Mouse (Mus musculus) kidney, postnatal 0 days (tissue): Measurements from ENCODE around the gene Plekhb2. TPM values are rescaled to one million over a fixed set of nuclear protein-coding genes. Genes with fewer than 3 reads are reported as not detected.
A peak's percentile ranks its signal among the peaks of the same experiment; 100 is the strongest.

Source experiments
- ATAC-seq: fragments of 200-750 bp; cut with Nextera tagmentation; replicated peaks from 2 replicates; pipeline ENCODE4 v1.8.0; 2017; ENCODE audit warnings: low read depth, moderate number of reproducible peaks, moderate TSS enrichment, moderate library complexity; ENCODE audit not compliant: low FRiP score
- DNase-seq: peaks from one replicate; pipeline ENCODE4 v3.0.0-alpha.2; 2016; ENCODE audit warnings: low spot score
- H3K27ac ChIP-seq: fragments of 300-500 bp; sonication (generic); 2 replicates; pipeline ENCODE4 v1.5.1; 2014; ENCODE audit warnings: mild to moderate bottlenecking
- H3K27me3 ChIP-seq: fragments of 300-500 bp; sonication (generic); 2 replicates; pipeline ENCODE4 v1.6.1; 2014; ENCODE audit warnings: low read length, mixed read lengths; ENCODE audit not compliant: insufficient read depth
- H3K36me3 ChIP-seq: fragments of 300-500 bp; sonication (generic); 2 replicates; pipeline ENCODE4 v1.6.1; 2014; ENCODE audit warnings: low read length, mixed read lengths; ENCODE audit not compliant: insufficient read depth
- H3K4me1 ChIP-seq: fragments of 300-500 bp; sonication (generic); replicated peaks from 2 replicates; pipeline ENCODE4 v1.6.1; 2014; ENCODE audit warnings: antibody characterized with exemption, low read length, mixed read lengths; ENCODE audit not compliant: insufficient read depth
- H3K4me2 ChIP-seq: fragments of 300-500 bp; sonication (generic); 2 replicates; pipeline ENCODE4 v1.6.1; 2014; ENCODE audit warnings: mild to moderate bottlenecking, low read length, moderate library complexity, mixed read lengths
- H3K4me3 ChIP-seq: fragments of 300-500 bp; sonication (generic); replicated peaks from 2 replicates; pipeline ENCODE4 v1.5.1; 2014; ENCODE audit warnings: low read depth, low read length
- H3K9ac ChIP-seq: fragments of 300-500 bp; sonication (generic); 2 replicates; pipeline ENCODE4 v1.6.1; 2014; ENCODE audit warnings: low read depth, low read length
- H3K9me3 ChIP-seq: fragments of 300-500 bp; sonication (generic); replicated peaks from 2 replicates; pipeline ENCODE4 v1.6.1; 2016; ENCODE audit warnings: low read length, inconsistent platforms, mixed read lengths
- CTCF ChIP-seq: IDR thresholded peaks from 2 replicates; pipeline ENCODE4 v1.5.1; 2016; ENCODE audit warnings: antibody characterized with exemption, low read depth, mild to moderate bottlenecking, moderate library complexity
- WGBS: fragments of 180-500 bp; shearing (Covaris S2); extraction: QIAGEN DNeasy Blood & Tissue Kit; methylation state at CpG from one replicate; pipeline ENCODE4 v1.1.7; 2014; 5-methylcytosine and 5-hydroxymethylcytosine counted together
- polyA plus RNA-seq: library from polyadenylated mRNA; unstranded; fragments of >200 nt; fragmentation: Nextera tagmentation; extraction: Ambion mirVana; gene quantifications from 2 replicates; pipeline ENCODE4 v1.2.1, GENCODE M21; 2015

Plekhb2 gene
- polyA plus RNA-seq, 1 experiment from 2014 or later: 61.2 TPM

DNA sequence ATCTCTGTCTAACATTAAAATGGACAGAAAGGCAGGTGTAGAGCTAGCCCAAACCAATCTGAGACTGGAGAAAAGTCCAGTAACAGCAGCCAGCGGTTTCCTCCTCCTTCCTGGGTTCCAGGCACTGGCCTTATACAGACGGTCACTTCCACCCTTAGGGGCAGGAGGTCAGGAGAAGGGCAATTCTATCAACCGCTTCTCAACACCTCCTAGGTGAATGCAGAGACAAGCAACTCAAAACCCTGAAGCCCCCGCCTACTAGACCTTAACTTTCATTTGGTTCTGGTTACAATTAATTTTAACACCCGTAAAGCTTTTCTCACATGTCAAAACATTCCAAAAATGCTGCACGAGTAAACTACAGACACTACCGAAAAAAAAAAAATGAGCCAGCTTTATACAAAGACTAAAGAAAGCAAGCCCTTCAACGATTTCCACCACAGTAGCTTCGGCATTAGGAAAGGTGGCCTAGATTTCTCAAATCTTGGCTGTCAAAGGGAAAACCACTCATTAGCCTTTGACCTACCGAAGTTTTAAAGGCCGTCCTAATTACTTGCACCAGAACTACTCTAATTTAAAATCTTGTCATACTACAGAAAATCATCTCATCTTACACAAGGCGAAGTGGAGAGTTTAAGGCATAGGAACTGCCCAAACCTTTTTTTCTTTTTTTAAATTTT is 7.9 kb upstream of the Plekhb2 start:
- Histone ChIP-seq H3K9me3 (no peaks in the 10 kb centered on the region), H3K27ac (peak overlapping the region; percentile 96), H3K4me3 (peak overlapping the region; percentile 76), H3K4me1 (peaks cover 24% of the 10 kb centered on the region), H3K36me3 (no peaks in the 10 kb centered on the region), H3K27me3 (no peaks in the 10 kb centered on the region), H3K9ac (peak overlapping the region; percentile 88), H3K4me2 (peak overlapping the region; percentile 83)
- WGBS: under 1% methylated on average over 12 of the region's 12 CpGs
- ATAC-seq: no peak
- no peak for TF ChIP-seq CTCF
- peak; percentile 40 for DNase-seq

GRCm38 (mm10) chr1:34842389-34842861 is 7.4 kb upstream of the Plekhb2 start:
- Histone ChIP-seq H3K4me3 (peak overlapping the region; percentile 76), H3K36me3 (no peaks in the 10 kb centered on the region), H3K27ac (peak overlapping the region; percentile 96), H3K4me2 (peak overlapping the region; percentile 83), H3K27me3 (no peaks in the 10 kb centered on the region), H3K9me3 (no peaks in the 10 kb centered on the region), H3K4me1 (peaks cover 24% of the 10 kb centered on the region), H3K9ac (peak overlapping the region; percentile 88)
- under 1% methylated on average over 44 of the region's 51 CpGs for WGBS
- peak; percentile 93 for ATAC-seq
- no peak for TF ChIP-seq CTCF
- peak; percentile 66 for DNase-seq

GRCm38 (mm10) chr1:34842887-34843618 is 6.7 kb upstream of the Plekhb2 start, which contains the start of gene Fam168b:
Gene Fam168b, minus strand, starts transcription at chr1:34843065.
- no peaks in the 10 kb centered on the region for H3K36me3 ChIP-seq
- no peak for TF ChIP-seq CTCF
- H3K27me3 ChIP-seq: no peaks in the 10 kb centered on the region
- peak within 1 kb of the TSS; percentile 96 for H3K27ac ChIP-seq
- H3K9ac ChIP-seq: peak within 1 kb of the TSS; percentile 88
- H3K4me1 ChIP-seq: peaks cover 24% of the 10 kb centered on the region
- DNase-seq: peak; percentile 89
- H3K4me3 ChIP-seq: peak within 1 kb of the TSS; percentile 76
- 1% methylated on average over 41 of the region's 59 CpGs for WGBS
- ATAC-seq: peak; percentile 93
- H3K4me2 ChIP-seq: peak within 1 kb of the TSS; percentile 83
- H3K9me3 ChIP-seq: no peaks in the 10 kb centered on the region

DNA sequence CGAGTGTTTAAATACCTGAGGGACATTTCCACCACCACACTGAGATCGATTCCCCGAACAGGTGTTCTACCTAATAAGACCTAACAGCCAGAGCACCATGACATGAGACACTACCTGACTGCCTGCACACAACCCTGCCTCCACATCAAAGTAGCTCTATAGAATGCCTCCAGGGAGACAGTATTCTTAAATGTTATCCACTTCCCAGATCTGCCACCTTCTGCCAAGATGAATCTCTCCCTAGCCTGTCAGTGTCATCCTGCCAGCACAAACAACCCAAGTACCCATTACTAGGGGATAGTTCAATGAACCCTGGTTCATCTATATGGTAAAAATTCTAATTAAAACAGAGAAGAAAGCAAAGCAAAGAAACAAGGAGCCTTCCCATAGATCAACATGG is 2.7 kb upstream of the Plekhb2 start:
- Histone ChIP-seq H3K9me3 (no peaks in the 10 kb centered on the region), H3K4me3 (no peak overlapping the region), H3K9ac (no peak overlapping the region), H3K36me3 (no peaks in the 10 kb centered on the region), H3K4me2 (no peak overlapping the region), H3K27ac (no peak overlapping the region), H3K27me3 (no peaks in the 10 kb centered on the region), H3K4me1 (peaks cover 14% of the 10 kb centered on the region; the same call in 1 of the 2 replicates)
- DNase-seq (no peak), ATAC-seq (no peak)
- WGBS: 80% methylated on average over 3 of the region's 3 CpGs
- TF ChIP-seq CTCF: no peak

- DNase-seq (peak; percentile 45), ATAC-seq (peak; percentile 47)
- WGBS: 42% methylated on average over 10 of the region's 11 CpGs
- Histone ChIP-seq H3K9me3 (no peaks in the 10 kb centered on the region), H3K27ac (no peak overlapping the region), H3K9ac (peak overlapping the region; percentile 84), H3K27me3 (no peaks in the 10 kb centered on the region), H3K4me1 (peaks cover 19% of the 10 kb centered on the region; the same call in 1 of the 2 replicates), H3K4me2 (peak overlapping the region; percentile 90), H3K36me3 (no peaks in the 10 kb centered on the region), H3K4me3 (peak overlapping the region; percentile 64)
- no peak for TF ChIP-seq CTCF
Measured at GRCm38 (mm10) chr1:34850343-34851136, 764 bp downstream of the Plekhb2 start.

DNA sequence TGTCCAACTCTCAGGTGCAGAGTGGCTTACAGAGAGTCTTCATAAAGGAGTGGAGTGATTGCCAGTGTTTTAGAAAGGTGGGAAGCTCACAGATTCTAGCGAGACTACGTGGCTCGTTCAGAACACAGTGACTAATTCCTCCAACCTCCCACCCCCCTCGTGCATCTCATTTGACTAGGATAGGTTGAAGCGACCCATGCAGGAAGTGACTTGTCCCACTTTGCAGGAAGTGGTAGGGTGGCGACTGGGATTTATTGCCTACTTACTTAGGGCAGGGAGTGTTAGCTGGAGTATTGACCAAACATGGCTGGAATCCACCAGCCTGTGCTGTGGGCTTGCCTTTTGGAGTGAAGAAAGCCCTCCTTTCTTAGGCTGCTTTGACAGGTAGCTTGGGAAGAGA is 1.8 kb downstream of the Plekhb2 start:
- 19% methylated on average over 6 of the region's 6 CpGs for WGBS
- 0 out of 2 replicates have a peak, but pooled peaks have one; percentile 11 for ATAC-seq

More for the DNA sequence above, 1.8 kb downstream of the Plekhb2 start:
- no peaks in the 10 kb centered on the region for H3K36me3 ChIP-seq
- H3K4me2 ChIP-seq: peak overlapping the region; percentile 44
- DNase-seq: peak; percentile 59
- H3K4me3 ChIP-seq: no peak overlapping the region
- no peaks in the 10 kb centered on the region for H3K9me3 ChIP-seq
- H3K4me1 ChIP-seq: peaks cover 19% of the 10 kb centered on the region; the same call in 1 of the 2 replicates
- TF ChIP-seq CTCF: no peak
- H3K9ac ChIP-seq: peak overlapping the region; percentile 35; the same call in 1 of the 2 replicates
- no peaks in the 10 kb centered on the region for H3K27me3 ChIP-seq
- H3K27ac ChIP-seq: peak overlapping the region; percentile 47; the same call in 1 of the 2 replicates
